14 mouse cellular contexts compared by ENCODE assay signal in the genomic region with DNA sequence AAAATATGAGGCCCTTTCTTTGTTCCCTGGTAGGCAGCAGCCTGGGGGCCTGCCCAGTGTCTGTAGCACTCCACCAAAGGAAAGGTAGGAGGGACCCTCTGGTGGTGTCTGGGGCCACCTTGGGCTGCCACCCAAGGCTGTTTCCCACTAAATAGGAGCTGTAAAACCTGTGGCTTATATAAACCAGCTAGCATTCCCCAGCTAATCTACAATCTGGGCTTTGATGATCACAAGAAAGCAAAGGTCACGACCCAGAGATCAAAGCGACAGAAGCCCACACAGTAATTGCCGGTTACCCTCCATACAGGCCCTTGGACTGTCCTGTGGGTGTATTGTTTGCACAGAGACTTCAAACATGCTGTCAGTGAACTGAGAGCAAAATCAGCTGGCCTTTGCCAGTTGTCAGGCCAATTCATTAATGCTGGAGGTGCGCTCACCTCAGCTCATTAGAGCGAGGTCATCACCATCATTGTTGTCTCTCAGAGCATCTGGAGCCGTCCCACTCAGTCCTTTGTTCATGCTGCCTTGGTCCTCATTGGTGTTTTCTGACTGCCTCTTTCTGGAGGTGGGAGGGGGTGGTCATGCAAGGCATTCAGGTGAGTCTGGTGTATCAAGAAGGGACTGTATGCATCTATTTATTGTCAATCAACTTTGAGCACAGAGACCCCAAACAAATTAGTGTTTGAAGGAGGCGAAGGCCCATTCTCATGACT.
DNase-seq lines count a peak whose midpoint lies in the region; ATAC-seq and TF ChIP-seq lines count a peak whose summit lies in the region.
"Had no signal": no experiment of that assay in that cellular context is flagged by ENCODE, and none has a peak within 500 bp of the region (broad histone marks: within the 10 kb centered on the region; RNA-seq: fewer than 3 reads in every experiment).

No protein-coding gene starts in this region.

- H3K4me3 ChIP-seq in intestine, embryonic 14.5 days (ENCODE audit: low read depth, low read length) = no peak overlapping the region
- H3K4me3 ChIP-seq in intestine, postnatal 0 days (ENCODE audit: low read depth, low read length) = no peak overlapping the region
- H3K4me3 ChIP-seq in liver, embryonic 12.5 days = no peak overlapping the region
- H3K4me3 ChIP-seq: heart, embryonic 12.5 days; hindbrain, embryonic 13.5 days had no signal

- DNase-seq in intestine, embryonic 14.5 days (ENCODE audit: low spot score) = no peak
- peak; percentile 37 for DNase-seq in ZHBTc4 (ENCODE audit: low read depth, low spot score)
- DNase-seq in embryo, embryonic 9.5 days (ENCODE audit: extremely low spot score) = peak; percentile 83
- no peak for DNase-seq in natural killer cell, adult 2 months (ENCODE audit: low spot score in 2 of 2)
- DNase-seq: cerebellum, adult 11 months; gastrocnemius, postnatal 10 days; kidney, postnatal 4 days; lung, adult 18-20 months; thymus, adult 2 months had no signal

- no peaks in the 10 kb centered on the region for H3K27me3 ChIP-seq in intestine, embryonic 14.5 days (replicated peaks; ENCODE audit: control insufficient read depth, insufficient read depth, low read length)
- no peaks in the 10 kb centered on the region for H3K27me3 ChIP-seq in intestine, postnatal 0 days (replicated peaks; ENCODE audit: control insufficient read depth, insufficient read depth, low read length)
- no peaks in the 10 kb centered on the region; the same call in 1 of the 2 replicates for H3K27me3 ChIP-seq in liver, embryonic 12.5 days (replicated peaks)
- H3K27me3 ChIP-seq: heart, embryonic 12.5 days had no signal

- ATAC-seq in intestine, embryonic 14.5 days (replicated peaks; ENCODE audit: low FRiP score, low TSS enrichment, low read depth) = peak; percentile 53
- no peak for ATAC-seq in intestine, postnatal 0 days
- peak; percentile 81 for ATAC-seq in liver, embryonic 12.5 days
- no peak for ATAC-seq in megakaryocyte progenitor cell, adult 5-6 weeks (replicated peaks; ENCODE audit: poor library complexity)

- H3K9me3 ChIP-seq in intestine, embryonic 14.5 days (ENCODE audit: control insufficient read depth, low read length) = no peaks in the 10 kb centered on the region
- H3K9me3 ChIP-seq in intestine, postnatal 0 days (ENCODE audit: control insufficient read depth) = no peaks in the 10 kb centered on the region
- no peaks in the 10 kb centered on the region for H3K9me3 ChIP-seq in liver, embryonic 12.5 days (replicated peaks)
- H3K9me3 ChIP-seq: heart, embryonic 12.5 days; hindbrain, embryonic 13.5 days had no signal

- WGBS in intestine, embryonic 14.5 days = 42% methylated on average over 7 of the region's 7 CpGs
- 54% methylated on average over 7 of the region's 7 CpGs for WGBS in intestine, postnatal 0 days
- WGBS in liver, embryonic 12.5 days (ENCODE audit: insufficient replicate concordance) = 66% methylated on average over 7 of the region's 7 CpGs

- H3K9ac ChIP-seq in intestine, embryonic 14.5 days (ENCODE audit: low read length) = no peak overlapping the region
- H3K9ac ChIP-seq in intestine, postnatal 0 days (ENCODE audit: low read depth, low read length) = no peak overlapping the region
- H3K9ac ChIP-seq in liver, embryonic 12.5 days = no peak overlapping the region
- H3K9ac ChIP-seq: heart, embryonic 12.5 days; hindbrain, embryonic 13.5 days had no signal

- H3K36me3 ChIP-seq in intestine, embryonic 14.5 days (ENCODE audit: control insufficient read depth, insufficient read depth, low read length) = no peaks in the 10 kb centered on the region
- H3K36me3 ChIP-seq in intestine, postnatal 0 days (ENCODE audit: control insufficient read depth, insufficient read depth) = no peaks in the 10 kb centered on the region
- no peaks in the 10 kb centered on the region for H3K36me3 ChIP-seq in liver, embryonic 12.5 days
- H3K36me3 ChIP-seq: heart, embryonic 12.5 days; hindbrain, embryonic 13.5 days had no signal

- no peak overlapping the region for H3K27ac ChIP-seq in intestine, embryonic 14.5 days (ENCODE audit: low read depth)
- no peak overlapping the region for H3K27ac ChIP-seq in intestine, postnatal 0 days (ENCODE audit: low read depth, low read length)
- peak overlapping the region; percentile 39; the same call in 1 of the 2 replicates for H3K27ac ChIP-seq in liver, embryonic 12.5 days
- H3K27ac ChIP-seq: hindbrain, embryonic 13.5 days had no signal

- no peak overlapping the region for H3K4me2 ChIP-seq in intestine, embryonic 14.5 days (ENCODE audit: low read length)
- H3K4me2 ChIP-seq in intestine, postnatal 0 days (replicated peaks; ENCODE audit: low read depth) = no peak overlapping the region
- H3K4me2 ChIP-seq in liver, embryonic 12.5 days = no peak overlapping the region
- H3K4me2 ChIP-seq: heart, embryonic 12.5 days; hindbrain, embryonic 13.5 days had no signal

- no peak for TF ChIP-seq CTCF in intestine, postnatal 0 days (IDR thresholded peaks at IDR 0.05; ENCODE audit: low read depth)

- peaks cover 14% of the 10 kb centered on the region; the same call in 1 of the 2 replicates for H3K4me1 ChIP-seq in intestine, embryonic 14.5 days (replicated peaks; ENCODE audit: control insufficient read depth, insufficient read depth, low read length)
- no peaks in the 10 kb centered on the region for H3K4me1 ChIP-seq in intestine, postnatal 0 days (replicated peaks; ENCODE audit: control insufficient read depth, insufficient read depth, low read length)
- peaks cover 4% of the 10 kb centered on the region; the same call in 1 of the 2 replicates for H3K4me1 ChIP-seq in liver, embryonic 12.5 days
- H3K4me1 ChIP-seq: hindbrain, embryonic 13.5 days had no signal

Comparison
In these comparisons a context has a peak if more than half of its experiments do, and no peak if none do; other contexts are left out.
1. ATAC-seq: peak in intestine, embryonic 14.5 days (single experiment) and liver, embryonic 12.5 days (single experiment); none in intestine, postnatal 0 days (single experiment) and megakaryocyte progenitor cell, adult 5-6 weeks (single experiment).
2. DNase-seq: peak in ZHBTc4 (single experiment) and embryo, embryonic 9.5 days (single experiment); none in intestine, embryonic 14.5 days (single experiment) and natural killer cell, adult 2 months (0 of 2).